Mouse (Mus musculus): ENCODE data around the gene Olfr1200. TPM values are rescaled to one million over a fixed set of nuclear protein-coding genes. Genes with fewer than 3 reads are reported as not detected.

Gene Olfr1200
- total RNA-seq (2018; cell fraction: chromatin; rRNA removed) = not detected
- total RNA-seq (2018; cell fraction: cytosol; rRNA removed) = not detected
- total RNA-seq (2018; cell fraction: nucleus; rRNA removed) = not detected
- polyA plus RNA-seq (2018) = not detected in 3 replicates

DNA sequence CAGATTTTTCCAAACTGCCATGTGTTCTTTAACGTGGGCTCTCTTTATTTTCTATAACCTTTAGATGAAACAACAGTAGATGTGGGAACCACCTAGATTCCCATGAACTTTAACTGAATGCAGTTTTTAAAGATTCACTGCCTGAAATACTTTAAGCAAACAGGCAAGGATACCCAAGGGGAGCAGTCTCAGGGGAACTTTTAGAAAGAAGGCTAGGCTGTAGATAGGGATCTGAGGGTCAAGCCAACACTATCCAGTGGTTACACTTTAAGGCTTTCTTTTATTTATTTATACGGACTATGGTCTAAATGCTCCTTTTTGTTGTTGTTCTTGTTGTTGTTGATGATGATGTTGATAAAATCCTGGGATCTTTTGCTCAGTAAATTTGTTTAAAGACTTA, at the start of gene Olfr1200:
Gene Olfr1200, minus strand, starts transcription at position 101 of the 400 bp plus-strand sequence.
- H3K36me3 ChIP-seq (ENCODE audit: inconsistent target) = no peaks in the 10 kb centered on the region
- no peaks in the 10 kb centered on the region for H3K79me2 ChIP-seq (ENCODE audit: inconsistent target)
- H3K4me3 ChIP-seq (ENCODE audit: inconsistent target) = no peak within 1 kb of the TSS
- WGBS (ENCODE audit: missing documents) = 66% methylated on average over 2 of the region's 2 CpGs
- H3K27ac ChIP-seq = no peak within 1 kb of the TSS

DNA sequence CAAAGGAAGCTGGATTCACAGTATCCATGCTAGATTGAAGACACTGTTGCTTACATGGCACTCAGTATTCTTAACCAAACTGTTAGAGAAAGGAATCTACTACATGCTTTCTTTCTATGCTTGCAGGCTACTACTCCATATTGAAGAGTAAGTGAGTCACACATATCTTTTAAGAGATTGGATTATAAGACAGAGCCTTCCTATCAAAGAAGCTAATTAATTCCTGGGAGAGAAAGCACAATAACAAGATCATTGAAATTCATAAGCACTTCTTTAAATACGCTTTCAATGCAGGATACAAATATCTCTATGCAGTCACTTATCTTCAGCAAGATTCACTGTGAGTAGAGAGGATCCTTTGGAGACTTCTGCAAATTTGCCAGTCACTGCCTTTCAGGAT, 43.9 kb upstream of the Olfr1200 start, which contains the start of gene Olfr1202:
Gene Olfr1202, plus strand, starts transcription at position 301 of the 400 bp plus-strand sequence.
- WGBS (ENCODE audit: missing documents) = 78% methylated on average over 1 of the region's 1 CpGs
- no peak within 1 kb of the TSS for H3K27ac ChIP-seq
- no peak within 1 kb of the TSS for H3K4me3 ChIP-seq (ENCODE audit: inconsistent target)
- H3K79me2 ChIP-seq (ENCODE audit: inconsistent target) = no peaks in the 10 kb centered on the region
- no peaks in the 10 kb centered on the region for H3K36me3 ChIP-seq (ENCODE audit: inconsistent target)

- 87% methylated on average over 6 of the region's 6 CpGs for WGBS (ENCODE audit: missing documents)
- no peaks in the 10 kb centered on the region for H3K79me2 ChIP-seq (ENCODE audit: inconsistent target)
- H3K36me3 ChIP-seq (ENCODE audit: inconsistent target) = no peaks in the 10 kb centered on the region
- no peak within 1 kb of the TSS for H3K27ac ChIP-seq
- H3K4me3 ChIP-seq (ENCODE audit: inconsistent target) = no peak within 1 kb of the TSS
These were observed 22.4 kb upstream of the Olfr1200 start, which contains the start of gene Olfr1201 for GRCm38 (mm10) chr2:88792736-88793135. Gene Olfr1201 (plus strand): TSS chr2:88793036.

DNA sequence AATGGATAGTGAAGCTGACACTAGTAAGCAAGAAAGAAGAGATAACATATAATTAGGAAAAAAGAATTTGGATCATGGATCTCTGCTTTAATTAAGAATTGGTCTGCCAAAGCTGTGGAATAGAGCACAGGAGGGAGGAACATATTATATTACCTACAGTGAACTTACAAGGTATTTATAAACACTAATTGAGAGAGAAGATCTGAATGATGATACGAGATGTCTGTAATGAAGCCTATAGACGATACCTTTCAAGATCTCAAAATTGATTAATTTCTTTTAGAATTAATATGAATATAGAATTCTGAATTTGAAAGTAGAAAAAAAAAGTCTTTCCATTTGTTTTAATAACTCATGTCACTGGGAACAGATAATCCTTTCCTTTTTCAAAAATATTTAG, 9.9 kb downstream of the Olfr1200 start, which contains the start of gene Olfr1199:
Gene Olfr1199, minus strand, starts transcription at position 101 of the 400 bp plus-strand sequence.
- Histone ChIP-seq H3K27ac (no peak within 1 kb of the TSS), H3K79me2 (ENCODE audit: inconsistent target) (no peaks in the 10 kb centered on the region), H3K36me3 (ENCODE audit: inconsistent target) (no peaks in the 10 kb centered on the region), H3K4me3 (ENCODE audit: inconsistent target) (no peak within 1 kb of the TSS)
- WGBS (ENCODE audit: missing documents) = 100% methylated on average over 2 of the region's 2 CpGs

- 94% methylated on average over 2 of the region's 2 CpGs for WGBS (ENCODE audit: missing documents)
- no peak within 1 kb of the TSS for H3K27ac ChIP-seq
- H3K36me3 ChIP-seq (ENCODE audit: inconsistent target) = no peaks in the 10 kb centered on the region
- no peaks in the 10 kb centered on the region for H3K79me2 ChIP-seq (ENCODE audit: inconsistent target)
- H3K4me3 ChIP-seq (ENCODE audit: inconsistent target) = no peak within 1 kb of the TSS
These were observed 19.0 kb downstream of the Olfr1200 start, which contains the start of gene Olfr1198 for GRCm38 (mm10) chr2:88751270-88751669. Gene Olfr1198 (minus strand): TSS chr2:88751370.

DNA sequence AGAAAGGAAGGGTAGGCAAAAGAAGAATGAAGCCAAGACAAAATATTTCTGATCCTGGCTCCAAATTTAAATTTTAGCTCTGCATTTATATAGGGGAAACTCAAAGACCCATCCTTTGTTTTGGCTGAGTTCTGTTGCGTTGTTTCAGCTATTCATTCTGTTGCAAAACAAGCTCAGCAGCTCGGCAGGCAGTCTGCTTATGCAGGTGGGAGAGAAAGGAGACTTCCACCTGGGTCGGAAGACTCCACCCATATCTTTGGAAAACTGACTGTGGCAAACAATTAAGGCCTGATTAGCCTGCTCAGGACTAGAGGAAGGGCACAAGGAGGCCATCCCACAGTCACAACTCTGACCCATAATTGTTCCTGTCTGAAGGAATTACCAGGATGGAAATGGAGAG, 26.9 kb downstream of the Olfr1200 start:
- 83% methylated on average over 3 of the region's 3 CpGs for WGBS (ENCODE audit: missing documents)
- Histone ChIP-seq H3K79me2 (ENCODE audit: inconsistent target) (no peaks in the 10 kb centered on the region), H3K27ac (no peak overlapping the region), H3K4me3 (ENCODE audit: inconsistent target) (no peak overlapping the region), H3K36me3 (ENCODE audit: inconsistent target) (no peaks in the 10 kb centered on the region)

DNA sequence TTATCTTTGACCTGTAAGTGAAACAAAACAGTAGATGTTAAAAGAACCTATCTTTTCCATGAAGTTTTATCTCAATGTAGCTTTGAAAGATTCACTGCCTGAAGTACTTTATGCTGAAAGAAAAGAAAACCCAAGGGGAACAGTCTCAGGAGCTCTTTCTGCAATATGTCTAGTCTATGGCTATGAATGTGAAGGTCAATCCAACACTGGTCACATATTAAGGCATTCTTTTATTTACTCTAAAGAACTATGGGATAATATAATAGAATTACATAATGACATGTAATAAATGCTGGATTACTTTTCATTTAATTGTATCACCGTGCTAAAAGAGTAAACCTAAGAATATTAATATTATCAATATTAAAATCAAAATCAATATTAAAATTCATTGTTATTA, 38.0 kb downstream of the Olfr1200 start, which contains the start of gene Olfr1197:
Gene Olfr1197, minus strand, starts transcription at position 101 of the 400 bp plus-strand sequence.
- WGBS (ENCODE audit: missing documents) = 88% methylated on average over 1 of the region's 1 CpGs
- Histone ChIP-seq H3K27ac (no peak within 1 kb of the TSS), H3K79me2 (ENCODE audit: inconsistent target) (no peaks in the 10 kb centered on the region), H3K4me3 (ENCODE audit: inconsistent target) (no peak within 1 kb of the TSS), H3K36me3 (ENCODE audit: inconsistent target) (no peaks in the 10 kb centered on the region)

Other genes with a start within 250 kb of the Olfr1200 start
- not detected in 3 replicates for gene Olfr1188, start 213.6 kb downstream of the Olfr1200 start, polyA plus RNA-seq (2018)
- gene Olfr1189, start 184.0 kb downstream of the Olfr1200 start, polyA plus RNA-seq (2018) = not detected in 3 replicates
- gene Olfr1191-ps1, start 129.9 kb downstream of the Olfr1200 start, polyA plus RNA-seq (2018) = not detected in 3 replicates
- not detected in 3 replicates for gene Olfr1192-ps1, start 122.0 kb downstream of the Olfr1200 start, polyA plus RNA-seq (2018)
- not detected in 3 replicates for gene Olfr1193, start 94.9 kb downstream of the Olfr1200 start, polyA plus RNA-seq (2018)
- not detected in 3 replicates for gene Olfr1195, start 81.3 kb downstream of the Olfr1200 start, polyA plus RNA-seq (2018)
- not detected in 3 replicates for gene Olfr1196, start 65.9 kb downstream of the Olfr1200 start, polyA plus RNA-seq (2018)
- not detected in 3 replicates for gene Olfr1197, start 38.1 kb downstream of the Olfr1200 start, polyA plus RNA-seq (2018)
- not detected in 3 replicates for gene Olfr1198, start 19.1 kb downstream of the Olfr1200 start, polyA plus RNA-seq (2018)
- not detected in 3 replicates for gene Olfr1199, start 10.0 kb downstream of the Olfr1200 start, polyA plus RNA-seq (2018)
- gene Olfr1201, start 22.5 kb upstream of the Olfr1200 start, polyA plus RNA-seq (2018) = not detected in 3 replicates
- gene Olfr1202, start 44.0 kb upstream of the Olfr1200 start, polyA plus RNA-seq (2018) = not detected in 3 replicates
- not detected in 3 replicates for gene Olfr1205, start 59.2 kb upstream of the Olfr1200 start, polyA plus RNA-seq (2018)
- not detected in 3 replicates for gene Olfr1204, start 78.8 kb upstream of the Olfr1200 start, polyA plus RNA-seq (2018)
- gene Olfr1206, start 92.7 kb upstream of the Olfr1200 start, polyA plus RNA-seq (2018) = not detected in 3 replicates
- not detected in 3 replicates for gene Olfr1208, start 131.8 kb upstream of the Olfr1200 start, polyA plus RNA-seq (2018)
- gene Olfr1209, start 144.7 kb upstream of the Olfr1200 start, polyA plus RNA-seq (2018) = not detected in 3 replicates
- gene Olfr1211, start 167.6 kb upstream of the Olfr1200 start, polyA plus RNA-seq (2018) = not detected in 3 replicates
- gene Olfr1212, start 183.5 kb upstream of the Olfr1200 start, polyA plus RNA-seq (2018) = not detected in 3 replicates
- not detected in 3 replicates for gene Gm13762, start 209.8 kb upstream of the Olfr1200 start, polyA plus RNA-seq (2018)
- not detected in 3 replicates for gene Olfr1214, start 222.2 kb upstream of the Olfr1200 start, polyA plus RNA-seq (2018)
- not detected in 3 replicates for gene Olfr1215, start 236.5 kb upstream of the Olfr1200 start, polyA plus RNA-seq (2018)
- not detected in 3 replicates for gene Olfr1216, start 247.9 kb upstream of the Olfr1200 start, polyA plus RNA-seq (2018)

Data from macrophage (primary cell).